Mouse (Mus musculus): ENCODE measurements around the gene Vgll4.

The Vgll4 gene

DNA sequence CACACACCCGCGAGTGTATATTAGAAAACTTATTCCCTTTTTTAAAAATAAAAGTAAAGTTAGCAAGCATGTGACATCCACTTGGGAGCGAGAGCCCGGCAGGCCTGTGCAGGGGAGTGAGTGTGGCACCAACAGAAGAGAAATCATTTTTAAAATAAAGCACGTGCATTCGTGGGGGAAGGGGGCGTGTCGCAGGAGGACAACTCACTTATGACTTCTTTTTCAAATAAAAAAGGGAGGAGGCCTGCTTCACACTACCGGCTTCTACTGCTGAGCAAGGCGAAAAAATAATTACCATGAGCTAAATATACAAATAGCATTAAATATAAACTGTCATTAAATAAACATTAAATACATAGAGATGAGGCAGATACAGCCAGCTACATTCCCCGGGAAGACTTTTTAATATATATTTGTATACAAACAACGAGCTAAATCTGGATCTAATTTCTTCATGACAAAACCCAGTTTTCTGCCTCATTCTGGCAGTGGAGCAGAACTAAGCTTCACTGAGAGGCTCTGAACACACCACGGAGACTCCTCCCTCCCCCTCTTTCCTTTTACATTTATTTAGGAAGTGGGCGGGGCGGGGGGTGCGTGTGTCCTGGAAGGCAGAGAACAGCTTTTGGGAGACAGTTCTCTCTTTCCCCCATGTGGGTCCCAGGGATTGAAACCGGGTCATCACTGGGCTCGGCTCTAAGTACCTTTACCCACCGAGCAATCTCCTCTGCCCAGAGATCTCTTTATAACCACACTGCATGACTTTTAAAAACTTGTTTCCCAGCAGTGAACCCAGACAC lies 53.7 kb downstream of the Vgll4 start:
- no peak for DNase-seq

DNA sequence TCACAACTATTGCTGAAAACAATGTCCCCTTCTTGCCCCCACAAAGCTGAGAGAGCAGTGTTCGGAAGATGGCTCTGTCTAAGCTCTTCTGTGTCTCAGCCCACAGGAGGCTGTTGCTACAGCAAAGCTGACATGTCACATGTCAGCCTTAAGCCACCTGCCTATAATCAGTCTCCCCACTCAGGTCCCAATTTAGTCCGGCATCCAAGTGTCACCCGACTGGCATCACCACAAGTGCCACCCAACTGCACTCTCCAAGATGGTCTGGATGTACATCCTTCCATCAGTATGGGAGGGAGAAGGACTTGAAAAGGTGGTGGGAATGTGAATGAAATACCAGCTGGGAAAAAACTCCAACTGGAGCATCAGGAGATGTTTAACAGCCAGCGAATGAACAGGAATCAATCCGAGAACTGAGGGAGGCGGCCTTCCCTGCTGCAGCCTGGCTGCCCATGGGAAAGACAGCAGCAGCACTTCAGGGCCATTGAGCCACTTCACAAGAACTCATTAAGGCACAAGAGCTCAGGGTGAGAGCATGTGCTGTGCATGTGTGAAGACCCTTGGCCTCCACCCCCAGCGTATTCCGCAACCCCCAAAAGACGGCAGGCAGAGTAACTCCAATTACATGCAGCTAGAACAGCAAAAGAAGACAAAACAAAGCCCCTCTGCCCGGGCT lies 55.6 kb downstream of the Vgll4 start:
- DNase-seq: no peak

DNA sequence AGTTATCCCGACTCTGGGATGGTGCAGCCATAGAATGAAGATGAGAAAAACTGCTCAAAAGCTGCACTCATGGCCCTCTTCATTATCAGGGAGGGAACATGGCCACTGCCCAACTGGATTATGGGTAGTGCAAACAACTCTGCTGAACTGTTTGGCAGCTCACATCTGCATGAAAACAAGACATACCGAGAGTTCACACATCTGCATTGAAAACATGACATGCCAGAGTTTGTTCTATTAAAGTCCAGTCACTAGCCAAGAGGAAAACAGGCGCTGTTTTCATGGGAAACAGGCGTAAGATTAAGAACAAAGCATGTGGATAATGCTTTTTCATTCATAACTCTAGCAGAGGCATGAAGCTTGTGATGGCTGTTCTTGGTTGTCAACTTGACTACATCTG lies 56.7 kb downstream of the Vgll4 start:
- no peak for DNase-seq

DNA sequence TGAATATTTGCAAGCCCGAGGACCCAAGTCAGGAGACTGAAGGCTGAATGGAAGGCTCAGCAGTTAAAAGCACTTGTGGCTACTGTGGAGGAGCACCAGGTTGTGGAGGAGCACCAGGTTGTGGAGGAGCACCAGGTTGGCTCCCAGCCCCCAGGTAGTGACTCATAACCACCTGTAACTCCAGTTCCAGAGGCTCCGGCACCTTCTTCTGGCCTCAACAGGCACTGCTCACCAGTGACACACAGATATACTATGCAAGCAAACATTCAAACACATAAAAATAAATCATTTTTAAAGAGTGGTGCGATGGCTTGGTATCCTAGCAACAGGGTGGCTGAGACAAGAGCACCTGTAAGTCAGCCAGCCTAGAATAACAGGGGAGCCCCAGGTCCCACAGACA lies 58.3 kb downstream of the Vgll4 start:
- no peak for DNase-seq

- DNase-seq: no peak
Measured at GRCm38 (mm10) chr6:114909801-114910200, 60.0 kb downstream of the Vgll4 start.

- no peak for DNase-seq
Measured at GRCm38 (mm10) chr6:114907459-114907858, 62.3 kb downstream of the Vgll4 start.

GRCm38 (mm10) chr6:114906209-114906608 lies 63.6 kb downstream of the Vgll4 start:
- DNase-seq: no peak

DNA sequence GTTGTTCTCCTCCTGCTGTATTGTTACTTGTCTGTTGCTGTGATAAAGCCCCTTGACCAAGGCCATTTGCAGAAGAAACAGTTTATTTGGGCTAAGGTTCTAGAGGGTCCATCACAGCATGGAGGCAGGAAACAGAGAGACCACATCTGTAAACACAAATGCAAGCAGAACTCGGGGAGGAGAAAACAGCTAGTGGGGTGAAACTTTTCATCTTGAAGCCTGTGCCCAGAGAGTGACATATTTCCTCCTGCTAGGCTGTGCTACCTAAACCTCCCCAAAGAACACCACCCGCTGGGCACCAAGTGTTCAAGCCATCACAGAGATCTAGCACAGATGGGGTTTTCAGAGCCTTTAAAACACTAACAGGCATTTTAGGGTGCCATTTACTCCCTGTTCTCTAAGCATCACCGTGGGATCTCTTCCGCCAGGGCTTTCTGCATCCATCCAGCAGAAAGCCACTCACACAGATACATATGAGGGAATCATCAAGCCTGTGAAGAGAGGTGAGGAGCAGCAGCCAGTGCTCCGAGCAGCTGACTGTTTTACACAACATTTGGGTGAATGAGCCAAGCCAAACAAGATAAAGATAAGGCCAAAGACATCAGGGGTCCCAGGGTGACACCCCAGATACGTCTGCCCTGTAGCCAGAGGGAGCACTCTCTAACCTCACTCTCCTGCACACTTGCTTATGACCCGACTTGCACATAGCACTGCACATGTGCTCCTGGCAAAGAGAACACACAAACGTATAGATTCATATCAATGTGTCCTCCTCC lies 64.4 kb downstream of the Vgll4 start:
- DNase-seq: no peak

DNA sequence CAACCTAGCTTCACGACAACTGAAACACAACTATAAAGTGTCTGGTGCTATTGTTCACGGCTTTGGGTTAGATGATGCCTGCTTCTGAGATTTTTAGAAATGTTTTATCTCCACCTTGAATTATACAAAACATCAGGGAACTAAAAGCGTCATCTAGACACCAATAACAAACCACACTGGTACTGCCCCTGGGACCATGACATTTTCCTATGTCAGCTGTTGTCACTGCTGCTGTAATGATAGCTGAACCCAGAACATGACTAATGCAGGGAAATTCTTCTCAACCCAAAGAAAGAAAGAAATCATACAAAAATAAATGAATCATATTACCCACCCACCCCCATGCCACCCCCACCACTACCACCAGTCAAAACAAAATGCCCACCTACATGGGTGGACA lies 65.0 kb downstream of the Vgll4 start:
- no peak for DNase-seq

- DNase-seq: no peak
Measured at GRCm38 (mm10) chr6:114904233-114904632, 65.6 kb downstream of the Vgll4 start.

- no peak for DNase-seq
Measured at GRCm38 (mm10) chr6:114901921-114902320, 67.9 kb downstream of the Vgll4 start.

DNA sequence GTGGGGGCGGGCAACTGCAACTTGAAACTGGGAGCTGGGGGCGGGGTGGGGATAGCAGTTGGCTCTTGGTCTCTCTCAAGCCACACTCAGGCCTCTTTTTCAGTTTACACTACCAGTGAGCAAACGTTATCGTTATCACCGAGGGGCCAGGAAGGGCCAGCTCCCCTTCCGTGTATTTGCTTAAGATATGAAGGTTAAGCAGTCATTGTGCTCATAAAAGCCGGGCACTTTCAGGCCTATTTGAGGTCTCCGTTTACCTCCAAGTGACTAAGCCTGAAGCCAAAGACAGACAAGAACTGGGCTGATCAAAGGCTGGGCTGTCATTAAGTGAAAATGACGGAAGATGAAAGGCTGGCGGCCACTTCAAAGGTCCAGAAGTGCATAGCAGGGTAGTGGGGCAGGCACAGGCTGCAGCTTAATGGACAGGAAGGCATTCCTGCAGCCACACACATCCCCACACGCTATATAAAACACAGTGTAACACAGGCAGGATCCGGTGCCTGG lies 68.4 kb downstream of the Vgll4 start:
- DNase-seq: no peak

DNA sequence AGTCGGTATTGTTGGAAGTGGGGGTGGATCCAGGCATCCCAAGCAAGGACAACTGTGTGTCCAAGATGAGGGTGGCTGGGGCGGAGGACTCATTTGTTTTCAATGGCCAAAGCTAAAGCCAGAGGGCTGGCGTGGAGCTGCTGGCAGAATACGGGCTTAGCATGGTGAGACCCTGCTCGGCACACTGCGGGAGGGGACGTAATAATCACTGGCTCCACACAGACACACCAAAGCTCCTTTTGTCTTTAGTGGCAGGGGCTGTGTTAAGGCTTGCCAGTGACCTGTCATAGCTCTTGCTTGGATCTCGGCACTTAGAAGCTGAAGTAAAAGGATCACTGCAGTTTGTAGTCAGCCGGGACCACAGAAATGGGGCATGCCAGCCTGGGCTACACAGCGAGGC lies 69.6 kb downstream of the Vgll4 start:
- no peak for DNase-seq

DNA sequence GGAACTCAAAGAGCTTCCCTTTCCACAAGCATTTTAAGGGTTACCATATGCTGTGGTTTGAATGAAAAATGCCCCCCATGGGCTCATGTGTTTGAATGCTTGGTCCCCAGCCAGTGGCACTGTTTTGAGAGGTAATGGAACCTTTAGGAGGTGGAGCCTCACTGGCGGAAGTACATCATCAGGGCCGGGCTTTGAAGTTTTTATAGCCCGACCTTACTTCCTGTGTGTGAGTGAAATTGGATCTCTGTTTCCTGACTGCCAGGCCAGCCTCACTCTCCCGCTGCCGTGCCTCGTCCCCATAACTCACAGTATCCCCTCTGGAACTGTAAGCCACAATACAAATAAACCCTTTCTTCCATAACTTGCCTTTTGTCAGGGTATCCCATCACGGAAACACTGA lies 70.1 kb downstream of the Vgll4 start:
- DNase-seq: no peak

DNA sequence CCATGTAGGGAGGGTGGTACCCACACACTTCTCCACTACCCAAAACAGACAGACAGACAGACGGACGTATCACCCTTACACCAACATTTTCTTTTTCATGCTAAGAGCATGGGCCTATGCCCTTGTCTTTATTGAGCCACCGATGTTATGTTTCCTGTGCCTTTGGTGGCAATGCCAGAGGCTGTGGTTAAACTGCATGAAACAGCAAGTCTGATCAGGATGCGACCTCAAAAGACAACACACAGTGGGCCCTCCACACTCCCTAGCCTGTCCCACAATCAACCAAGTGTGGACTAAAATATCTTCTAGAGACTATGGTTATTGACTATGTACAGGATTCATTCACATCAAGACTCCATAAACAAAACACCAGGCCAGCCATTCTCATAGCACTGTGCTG lies 70.8 kb downstream of the Vgll4 start:
- DNase-seq: no peak

DNA sequence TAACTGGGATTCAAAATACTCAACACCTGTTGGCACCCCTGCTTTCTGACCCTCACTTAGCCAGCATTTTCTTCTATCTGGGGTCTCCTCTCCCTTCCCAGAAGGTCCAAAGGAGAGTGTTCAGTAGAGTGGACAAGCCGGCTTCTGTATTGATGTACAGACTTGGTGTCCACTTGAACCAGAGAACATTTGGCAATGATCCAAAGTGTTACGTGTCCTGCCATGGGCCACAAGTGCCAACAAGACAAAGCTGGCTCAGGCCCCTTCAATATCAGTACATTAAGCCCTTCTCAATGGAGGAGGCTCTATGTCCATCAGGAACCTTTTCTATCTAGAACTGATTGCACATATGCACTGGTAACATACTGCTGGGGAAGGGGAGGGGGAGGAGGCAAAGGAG lies 73.5 kb downstream of the Vgll4 start:
- DNase-seq: no peak

- DNase-seq: no peak
Measured at GRCm38 (mm10) chr6:114895191-114895590, 74.6 kb downstream of the Vgll4 start.

DNA sequence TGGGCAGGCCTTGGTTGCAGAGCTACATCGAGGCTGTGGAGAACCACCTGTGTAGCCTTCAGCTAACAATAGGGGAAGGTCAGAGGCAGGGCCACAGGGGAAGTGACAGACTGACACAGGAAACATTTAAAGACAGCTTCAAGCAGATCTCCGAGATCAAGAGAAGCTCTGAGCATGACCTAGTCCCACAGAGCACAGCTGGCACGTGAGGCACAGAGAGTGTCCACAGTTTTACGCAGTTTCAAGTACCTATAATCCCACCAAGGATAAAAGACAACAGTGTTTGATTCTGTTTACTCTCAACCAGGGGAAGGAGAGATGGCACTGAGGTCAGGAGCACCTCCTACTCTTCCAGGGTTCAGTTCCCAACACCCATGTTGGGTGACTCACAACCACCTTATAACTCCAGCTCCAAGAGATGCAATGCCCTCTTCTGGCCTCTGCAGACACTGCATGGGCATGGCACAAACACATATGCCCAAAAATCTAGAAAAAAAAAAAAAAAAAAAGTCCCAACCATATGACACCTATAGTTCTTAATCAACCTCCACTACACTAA lies 75.2 kb downstream of the Vgll4 start:
- DNase-seq: no peak

GRCm38 (mm10) chr6:114893427-114894209 lies 76.2 kb downstream of the Vgll4 start:
- DNase-seq: no peak

DNA sequence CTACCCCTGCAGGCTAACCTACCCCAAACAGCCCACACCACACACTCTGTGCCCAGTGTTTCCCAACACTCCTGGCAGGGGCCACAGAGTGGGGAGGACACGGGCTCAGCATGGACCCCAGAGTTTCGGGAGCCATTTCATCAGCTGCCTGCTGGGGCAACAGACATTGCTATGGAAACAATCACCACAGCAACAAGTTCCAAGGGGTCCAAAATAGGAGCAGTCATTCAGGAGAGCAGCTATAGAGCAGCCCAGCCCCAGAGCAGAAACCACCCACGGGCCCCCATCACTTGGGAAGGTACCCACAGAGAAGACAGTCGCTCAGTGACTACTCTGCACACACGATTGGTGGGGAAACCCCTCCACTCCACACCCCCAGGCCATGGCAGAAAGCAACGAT lies 77.4 kb downstream of the Vgll4 start:
- DNase-seq: no peak

DNA sequence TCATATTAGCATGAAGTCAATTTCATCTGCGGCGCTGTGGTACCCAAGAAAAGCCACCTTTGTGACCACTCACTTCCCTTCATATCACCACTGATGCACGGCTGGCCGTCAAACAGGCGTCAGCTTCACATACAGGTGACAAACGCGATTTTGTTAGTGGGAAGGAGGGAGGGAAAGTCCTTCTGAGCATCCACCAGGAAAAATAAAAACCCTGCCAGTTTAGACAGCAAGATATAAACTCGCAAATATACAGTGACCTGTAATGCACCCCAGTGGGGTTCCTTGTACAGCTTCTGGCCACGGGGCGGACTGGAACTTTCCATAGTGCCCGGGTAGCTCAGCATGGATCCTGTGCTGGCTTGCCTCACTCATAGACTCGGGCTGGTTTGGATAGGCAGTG lies 78.0 kb downstream of the Vgll4 start:
- DNase-seq: no peak

- no peak for DNase-seq
Measured at GRCm38 (mm10) chr6:114891272-114891671, 78.5 kb downstream of the Vgll4 start.

All from cerebellum, adult 11 months (tissue).